ENCODE assay signal across 18 mouse cellular contexts in genomic region chr16:21320284-21320683, GRCm38 (mm10).
"Had no signal": no experiment of that assay in that cellular context is flagged by ENCODE, and none has a peak within 500 bp of the region (broad histone marks: within the 10 kb centered on the region; RNA-seq: fewer than 3 reads in every experiment).

No protein-coding gene starts in this region.

- H3K36me3 ChIP-seq: kidney, embryonic 15.5 days; liver, embryonic 15.5 days; lung, embryonic 15.5 days; midbrain, embryonic 12.5 days; midbrain, embryonic 15.5 days had no signal

- H3K4me1 ChIP-seq: midbrain, embryonic 15.5 days had no signal

- H3K4me2 ChIP-seq: kidney, embryonic 15.5 days; liver, embryonic 15.5 days; lung, embryonic 15.5 days; midbrain, embryonic 12.5 days; midbrain, embryonic 15.5 days had no signal

- H3K9ac ChIP-seq: kidney, embryonic 15.5 days; liver, embryonic 15.5 days; lung, embryonic 15.5 days; midbrain, embryonic 12.5 days; midbrain, embryonic 15.5 days had no signal

- H3K4me3 ChIP-seq: kidney, embryonic 15.5 days; left cerebral cortex, adult 2 months; liver, embryonic 15.5 days; lung, embryonic 15.5 days; midbrain, embryonic 12.5 days; midbrain, embryonic 15.5 days; myocyte had no signal

- DNase-seq: kidney, adult 8-10 months; kidney, postnatal 10 days; kidney, postnatal 36 days; layer of hippocampus, postnatal 36 days; lung, adult 18-20 months; lung, postnatal 10 days; lung, postnatal 36 days; thymus, adult 2 months; thymus, postnatal 14 days had no signal

- H3K27me3 ChIP-seq: liver, embryonic 15.5 days; lung, embryonic 15.5 days; midbrain, embryonic 15.5 days had no signal

- ATAC-seq: intestine, postnatal 0 days; midbrain, embryonic 15.5 days had no signal

- H3K27ac ChIP-seq: kidney, embryonic 15.5 days; left cerebral cortex, adult 2 months; liver, embryonic 15.5 days; lung, embryonic 15.5 days; midbrain, embryonic 12.5 days; midbrain, embryonic 15.5 days; stomach, postnatal 0 days had no signal

- H3K9me3 ChIP-seq: kidney, embryonic 15.5 days; liver, embryonic 15.5 days; lung, embryonic 15.5 days; midbrain, embryonic 12.5 days; midbrain, embryonic 15.5 days had no signal
